Mouse (Mus musculus): ENCODE data around the gene Zc3h15. TPM values are rescaled to one million over a fixed set of nuclear protein-coding genes. Genes with fewer than 3 reads are reported as not detected.

The Zc3h15 gene
- total and polyA plus RNA-seq, 3 experiments, result 144 to 194 TPM; not detected in 1

GRCm38 (mm10) chr2:83620558-83621367 lies 23.5 kb upstream of the Zc3h15 start:
- Histone ChIP-seq H3K27me3 (ENCODE audit: control insufficient read depth in 1 of 2, insufficient read depth in 2 of 2, low read length in 2 of 2) (peaks cover 6 to 9% of the 10 kb centered on the region in 2 experiments), H3K4me1 (ENCODE audit: control insufficient read depth in 1 of 2, insufficient read depth in 2 of 2, low read length in 2 of 2) (no peaks in the 10 kb centered on the region), H3K9me3 (replicated peaks; ENCODE audit: insufficient read depth, low read length) (no peaks in the 10 kb centered on the region), H3K4me3 (ENCODE audit: control insufficient read depth in 1 of 2, insufficient read depth in 1 of 2, low read depth in 2 of 2, low read length in 2 of 2) (no peak overlapping the region), H3K36me3 (ENCODE audit: control insufficient read depth in 1 of 2, insufficient read depth in 2 of 2, low read length in 2 of 2) (no peaks in the 10 kb centered on the region), H3K9ac (ENCODE audit: control insufficient read depth, low read depth, low read length, poor library complexity, severe bottlenecking) (no peak overlapping the region), H3K27ac (ENCODE audit: control insufficient read depth, low read depth, low read length) (no peak overlapping the region), H3K79me2 (ENCODE audit: control insufficient read depth, insufficient read depth, low read length, poor library complexity) (no peaks in the 10 kb centered on the region)
- TF ChIP-seq CHD1 (IDR thresholded peaks at IDR 0.05; ENCODE audit: low read depth, low read length) (no peak), BHLHE40 (IDR thresholded peaks at IDR 0.05; ENCODE audit: borderline replicate concordance, low read depth, low read length) (no peak), TBP (IDR thresholded peaks at IDR 0.05; ENCODE audit: low read depth, low read length) (no peak), SMC3 (IDR thresholded peaks at IDR 0.05; ENCODE audit: low read depth, low read length) (no peak), UBTF (IDR thresholded peaks at IDR 0.05; ENCODE audit: borderline replicate concordance, insufficient read depth, low read depth, low read length) (no peak), MAZ (IDR thresholded peaks at IDR 0.05; ENCODE audit: low read depth, low read length) (no peak), POLR2AphosphoS5 (IDR thresholded peaks at IDR 0.05; ENCODE audit: borderline replicate concordance, low read depth, low read length) (no peak), TCF12 (IDR thresholded peaks at IDR 0.05; ENCODE audit: low read depth, low read length) (no peak), RAD21 (IDR thresholded peaks at IDR 0.05; ENCODE audit: low read depth, low read length) (no peak), CHD2 (IDR thresholded peaks at IDR 0.05; ENCODE audit: low read length) (no peak), POLR2AphosphoS2 (IDR thresholded peaks at IDR 0.05; ENCODE audit: low read length) (no peak), ZC3H11A (IDR thresholded peaks at IDR 0.05; ENCODE audit: low read depth, low read length) (no peak), POLR2A (IDR thresholded peaks at IDR 0.05; ENCODE audit: control insufficient read depth in 1 of 2, insufficient read depth in 1 of 2, low read depth in 1 of 2, low read length in 2 of 2, poor library complexity in 1 of 2) (no peak)
- DNase-seq (ENCODE audit: low read depth, low spot score), result no peak

DNA sequence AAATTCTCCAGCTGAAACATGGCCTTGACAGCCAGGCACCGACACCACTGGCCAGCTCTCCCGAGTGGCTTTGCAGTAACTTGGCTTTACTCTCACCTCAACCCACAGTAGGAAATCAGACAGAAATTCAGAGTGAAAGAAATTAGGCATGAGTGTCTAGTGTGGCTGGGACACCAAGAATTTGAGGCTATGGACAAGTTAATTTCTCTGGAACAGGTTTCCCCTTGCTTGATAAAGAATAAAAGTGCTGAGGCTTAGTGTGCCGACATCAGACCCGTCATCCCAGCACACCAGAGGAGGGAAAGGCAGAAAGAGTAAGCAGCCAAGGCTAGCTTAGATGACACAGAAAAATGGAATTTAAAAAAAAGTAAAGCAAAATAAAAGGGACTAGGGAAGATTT lies 22.7 kb upstream of the Zc3h15 start:
- no peak overlapping the region for H3K9ac ChIP-seq (ENCODE audit: control insufficient read depth, low read depth, low read length, poor library complexity, severe bottlenecking)
- no peaks in the 10 kb centered on the region for H3K36me3 ChIP-seq (ENCODE audit: control insufficient read depth in 1 of 2, insufficient read depth in 2 of 2, low read length in 2 of 2)
- no peak overlapping the region for H3K4me3 ChIP-seq (ENCODE audit: control insufficient read depth in 1 of 2, insufficient read depth in 1 of 2, low read depth in 2 of 2, low read length in 2 of 2)
- H3K4me1 ChIP-seq (ENCODE audit: control insufficient read depth in 1 of 2, insufficient read depth in 2 of 2, low read length in 2 of 2), result no peaks in the 10 kb centered on the region
- H3K79me2 ChIP-seq (ENCODE audit: control insufficient read depth, insufficient read depth, low read length, poor library complexity), result no peaks in the 10 kb centered on the region
- H3K27me3 ChIP-seq (ENCODE audit: control insufficient read depth in 1 of 2, insufficient read depth in 2 of 2, low read length in 2 of 2), result peaks cover 6 to 9% of the 10 kb centered on the region in 2 experiments
- H3K27ac ChIP-seq (ENCODE audit: control insufficient read depth, low read depth, low read length), result no peak overlapping the region
- H3K9me3 ChIP-seq (replicated peaks; ENCODE audit: insufficient read depth, low read length), result no peaks in the 10 kb centered on the region
- no peak for TF ChIP-seq ZNF384 (IDR thresholded peaks at IDR 0.05; ENCODE audit: low read depth, low read length)
- no peak for TF ChIP-seq RCOR1 (IDR thresholded peaks at IDR 0.05; ENCODE audit: low read depth, low read length)
- no peak for TF ChIP-seq MAFK (IDR thresholded peaks at IDR 0.05; ENCODE audit: borderline replicate concordance, low read depth, low read length)
- DNase-seq (ENCODE audit: low read depth, low spot score), result no peak
